Mouse (Mus musculus): ENCODE measurements around the gene Gstm6. TPM values are rescaled to one million over a fixed set of nuclear protein-coding genes. Genes with fewer than 3 reads are reported as not detected.

Gene Gstm6
- polyA plus RNA-seq, 1 experiment from 2014 or later, result 11.7 TPM

DNA sequence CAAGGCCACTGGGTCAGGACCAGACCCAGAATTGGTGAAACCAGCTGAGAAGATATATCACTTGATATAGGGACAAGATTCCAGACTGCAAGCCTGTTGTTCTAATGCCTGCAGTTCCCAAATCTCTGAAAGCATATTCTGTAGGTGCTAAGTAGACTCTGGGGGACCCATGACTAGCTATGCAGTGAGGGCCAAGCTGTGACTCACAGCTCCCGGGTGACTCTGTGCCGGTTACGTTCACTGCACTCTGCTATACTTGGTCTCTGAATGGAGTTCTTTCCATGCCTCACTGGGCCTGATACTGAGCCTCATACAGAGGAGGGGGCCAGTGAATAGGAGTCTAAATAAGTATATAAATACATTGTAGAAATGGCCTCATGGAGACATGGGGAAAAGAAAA lies 15.7 kb downstream of the Gstm6 start:
- 79% methylated on average over 3 of the region's 3 CpGs for WGBS (ENCODE audit: insufficient replicate concordance)
- Histone ChIP-seq H3K4me2 (no peak overlapping the region), H3K27ac (ENCODE audit: low read depth, low read length) (no peak overlapping the region), H3K36me3 (ENCODE audit: control insufficient read depth, insufficient read depth, low read length) (no peaks in the 10 kb centered on the region), H3K9ac (ENCODE audit: low read depth, low read length) (no peak overlapping the region), H3K4me1 (ENCODE audit: control insufficient read depth, insufficient read depth, low read length) (0 out of 2 replicates have a peak, but pooled peaks cover 3% of the 10 kb centered on the region), H3K27me3 (ENCODE audit: control insufficient read depth, insufficient read depth, low read length) (no peaks in the 10 kb centered on the region), H3K4me3 (ENCODE audit: low read depth, low read length) (no peak overlapping the region), H3K9me3 (replicated peaks; ENCODE audit: control insufficient read depth, low read length) (no peaks in the 10 kb centered on the region)
- no peak for ATAC-seq (replicated peaks; ENCODE audit: insufficient number of reproducible peaks, low FRiP score, low TSS enrichment)

DNA sequence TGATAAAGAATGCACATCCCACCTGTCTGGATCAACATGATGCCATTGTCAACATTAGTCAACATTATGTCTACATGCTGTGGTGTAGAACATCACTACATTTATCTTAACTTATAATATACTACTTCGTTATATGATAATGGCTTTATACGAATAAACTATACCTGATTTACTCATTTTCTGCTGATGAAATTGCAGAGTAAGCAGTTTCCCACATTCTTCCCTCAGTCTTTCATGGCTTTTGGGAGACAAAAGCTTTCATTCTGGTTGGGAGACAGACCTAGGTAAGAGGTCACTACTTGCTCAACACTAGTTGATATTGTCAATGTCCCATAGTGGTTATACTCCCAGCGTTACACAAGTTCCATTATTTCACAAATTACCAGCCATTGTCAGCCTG lies 18.2 kb downstream of the Gstm6 start:
- Histone ChIP-seq H3K4me2 (no peak overlapping the region), H3K9ac (ENCODE audit: low read depth, low read length) (no peak overlapping the region), H3K27ac (ENCODE audit: low read depth, low read length) (no peak overlapping the region), H3K9me3 (replicated peaks; ENCODE audit: control insufficient read depth, low read length) (no peaks in the 10 kb centered on the region), H3K36me3 (ENCODE audit: control insufficient read depth, insufficient read depth, low read length) (no peaks in the 10 kb centered on the region), H3K4me3 (ENCODE audit: low read depth, low read length) (no peak overlapping the region), H3K4me1 (ENCODE audit: control insufficient read depth, insufficient read depth, low read length) (no peaks in the 10 kb centered on the region), H3K27me3 (ENCODE audit: control insufficient read depth, insufficient read depth, low read length) (no peaks in the 10 kb centered on the region; the same call in 1 of the 2 replicates)
- ATAC-seq (replicated peaks; ENCODE audit: insufficient number of reproducible peaks, low FRiP score, low TSS enrichment), result no peak
- 80% methylated on average over 3 of the region's 3 CpGs for WGBS (ENCODE audit: insufficient replicate concordance)

DNA sequence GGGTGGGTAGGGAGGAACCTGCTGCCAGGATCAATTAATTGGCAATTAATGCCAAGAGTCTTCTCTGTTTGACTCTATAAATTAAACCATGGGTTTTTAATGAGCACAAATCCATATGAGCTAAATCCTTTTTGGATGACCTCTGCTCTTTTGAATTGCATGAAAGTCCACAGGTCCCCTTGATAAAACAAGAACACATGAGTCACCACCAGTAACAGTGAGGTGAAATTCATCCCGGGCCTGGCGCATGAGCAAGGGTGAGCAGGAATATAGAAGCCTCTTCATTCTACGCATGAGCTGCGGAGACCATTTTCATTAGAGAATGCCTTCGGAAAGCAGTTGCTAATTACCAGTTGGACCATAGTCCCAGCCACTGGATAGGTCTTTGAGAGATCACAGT lies 23.2 kb downstream of the Gstm6 start:
- Histone ChIP-seq H3K4me2 (no peak overlapping the region), H3K27ac (ENCODE audit: low read depth, low read length) (no peak overlapping the region), H3K9ac (ENCODE audit: low read depth, low read length) (no peak overlapping the region), H3K27me3 (ENCODE audit: control insufficient read depth, insufficient read depth, low read length) (no peaks in the 10 kb centered on the region; the same call in 1 of the 2 replicates), H3K36me3 (ENCODE audit: control insufficient read depth, insufficient read depth, low read length) (no peaks in the 10 kb centered on the region), H3K9me3 (replicated peaks; ENCODE audit: control insufficient read depth, low read length) (no peaks in the 10 kb centered on the region), H3K4me1 (ENCODE audit: control insufficient read depth, insufficient read depth, low read length) (no peaks in the 10 kb centered on the region), H3K4me3 (ENCODE audit: low read depth, low read length) (no peak overlapping the region)
- ATAC-seq (replicated peaks; ENCODE audit: insufficient number of reproducible peaks, low FRiP score, low TSS enrichment), result no peak
- WGBS (ENCODE audit: insufficient replicate concordance), result 83% methylated on average over 5 of the region's 5 CpGs

DNA sequence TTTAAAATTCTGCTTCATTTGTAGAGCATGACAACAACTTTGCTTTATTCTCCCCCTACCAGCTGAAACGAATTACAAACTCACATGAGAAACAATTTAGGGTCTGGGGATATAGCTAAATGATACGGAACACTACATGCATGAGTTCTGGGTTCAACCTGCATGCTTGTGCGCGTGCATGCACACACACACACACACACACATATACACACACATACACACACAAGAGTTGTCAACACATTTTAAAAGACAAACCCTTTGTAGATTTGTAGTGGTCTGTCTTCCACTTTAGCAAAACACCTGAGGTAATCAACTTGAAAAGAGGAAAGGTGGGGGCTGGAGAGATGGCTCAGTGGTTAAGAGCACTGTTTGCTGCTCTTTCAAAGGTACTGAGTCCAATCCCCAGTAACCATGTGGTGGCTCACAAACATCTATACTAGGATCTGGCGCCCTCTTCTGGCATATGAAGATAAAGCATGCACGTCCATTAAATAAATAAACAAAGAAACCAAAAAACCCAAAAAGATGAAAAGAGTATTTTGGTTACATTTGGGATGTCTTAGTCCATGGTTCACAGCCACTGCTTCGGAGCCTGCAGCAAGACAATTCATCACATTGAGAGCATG lies 25.7 kb downstream of the Gstm6 start:
- H3K9ac ChIP-seq (ENCODE audit: low read depth, low read length), result no peak overlapping the region
- H3K27me3 ChIP-seq (ENCODE audit: control insufficient read depth, insufficient read depth, low read length), result no peaks in the 10 kb centered on the region; the same call in 1 of the 2 replicates
- WGBS (ENCODE audit: insufficient replicate concordance), result 56% methylated on average over 7 of the region's 7 CpGs
- no peaks in the 10 kb centered on the region for H3K9me3 ChIP-seq (replicated peaks; ENCODE audit: control insufficient read depth, low read length)
- H3K36me3 ChIP-seq (ENCODE audit: control insufficient read depth, insufficient read depth, low read length), result no peaks in the 10 kb centered on the region
- no peak overlapping the region for H3K4me3 ChIP-seq (ENCODE audit: low read depth, low read length)
- no peak overlapping the region for H3K27ac ChIP-seq (ENCODE audit: low read depth, low read length)
- ATAC-seq (replicated peaks; ENCODE audit: insufficient number of reproducible peaks, low FRiP score, low TSS enrichment), result no peak
- H3K4me1 ChIP-seq (ENCODE audit: control insufficient read depth, insufficient read depth, low read length), result no peaks in the 10 kb centered on the region
- H3K4me2 ChIP-seq, result no peak overlapping the region

DNA sequence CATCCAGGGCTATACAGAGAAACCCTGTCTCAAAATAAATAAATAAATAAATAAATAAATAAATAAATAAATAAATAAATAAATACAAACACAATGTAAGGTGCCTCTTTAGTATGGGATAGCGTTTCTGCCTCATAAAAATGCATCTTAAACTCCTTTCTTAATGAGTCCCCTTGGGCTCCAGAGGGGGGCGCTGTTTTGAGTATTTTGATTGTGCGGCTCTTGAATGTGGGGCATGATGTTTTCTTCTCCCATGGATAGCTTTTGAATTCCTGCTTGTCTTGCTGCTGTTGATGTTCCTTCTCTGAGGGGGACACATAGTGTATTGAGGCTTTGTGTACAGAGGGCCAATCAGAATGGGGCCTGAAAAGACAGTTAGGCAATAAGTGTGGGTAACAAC lies 26.5 kb downstream of the Gstm6 start:
- no peaks in the 10 kb centered on the region for H3K4me1 ChIP-seq (ENCODE audit: control insufficient read depth, insufficient read depth, low read length)
- 77% methylated on average over 3 of the region's 3 CpGs for WGBS (ENCODE audit: insufficient replicate concordance)
- no peaks in the 10 kb centered on the region for H3K36me3 ChIP-seq (ENCODE audit: control insufficient read depth, insufficient read depth, low read length)
- no peak overlapping the region for H3K4me2 ChIP-seq
- H3K27me3 ChIP-seq (ENCODE audit: control insufficient read depth, insufficient read depth, low read length), result no peaks in the 10 kb centered on the region; the same call in 1 of the 2 replicates
- H3K27ac ChIP-seq (ENCODE audit: low read depth, low read length), result no peak overlapping the region
- H3K9ac ChIP-seq (ENCODE audit: low read depth, low read length), result no peak overlapping the region
- ATAC-seq (replicated peaks; ENCODE audit: insufficient number of reproducible peaks, low FRiP score, low TSS enrichment), result no peak
- H3K9me3 ChIP-seq (replicated peaks; ENCODE audit: control insufficient read depth, low read length), result no peaks in the 10 kb centered on the region
- H3K4me3 ChIP-seq (ENCODE audit: low read depth, low read length), result no peak overlapping the region

DNA sequence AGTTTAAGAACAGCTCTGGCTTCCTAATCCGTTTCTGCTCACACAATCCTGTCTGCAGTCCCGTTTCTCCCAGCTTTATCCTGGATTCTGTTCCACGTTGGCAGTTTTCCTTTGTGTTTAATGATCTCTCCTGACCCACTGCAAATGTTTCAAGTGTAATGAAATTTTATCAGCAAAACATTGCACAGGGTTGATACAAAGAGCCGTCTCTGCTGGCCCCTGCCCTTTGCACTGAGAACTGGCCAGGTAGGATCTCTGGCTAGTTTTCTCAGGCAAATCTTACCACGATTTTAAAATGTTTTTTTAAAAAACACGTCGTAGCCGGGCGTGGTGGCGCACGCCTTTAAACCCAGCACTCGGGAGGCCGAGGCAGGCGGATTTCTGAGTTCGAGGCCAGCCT lies 26.9 kb downstream of the Gstm6 start:
- H3K4me3 ChIP-seq (ENCODE audit: low read depth, low read length), result no peak overlapping the region
- H3K9ac ChIP-seq (ENCODE audit: low read depth, low read length), result no peak overlapping the region
- H3K27ac ChIP-seq (ENCODE audit: low read depth, low read length), result no peak overlapping the region
- no peak for ATAC-seq (replicated peaks; ENCODE audit: insufficient number of reproducible peaks, low FRiP score, low TSS enrichment)
- H3K4me2 ChIP-seq, result no peak overlapping the region
- WGBS (ENCODE audit: insufficient replicate concordance), result 78% methylated on average over 15 of the region's 15 CpGs
- no peaks in the 10 kb centered on the region; the same call in 1 of the 2 replicates for H3K27me3 ChIP-seq (ENCODE audit: control insufficient read depth, insufficient read depth, low read length)
- no peaks in the 10 kb centered on the region for H3K36me3 ChIP-seq (ENCODE audit: control insufficient read depth, insufficient read depth, low read length)
- no peaks in the 10 kb centered on the region for H3K9me3 ChIP-seq (replicated peaks; ENCODE audit: control insufficient read depth, low read length)
- no peaks in the 10 kb centered on the region for H3K4me1 ChIP-seq (ENCODE audit: control insufficient read depth, insufficient read depth, low read length)

DNA sequence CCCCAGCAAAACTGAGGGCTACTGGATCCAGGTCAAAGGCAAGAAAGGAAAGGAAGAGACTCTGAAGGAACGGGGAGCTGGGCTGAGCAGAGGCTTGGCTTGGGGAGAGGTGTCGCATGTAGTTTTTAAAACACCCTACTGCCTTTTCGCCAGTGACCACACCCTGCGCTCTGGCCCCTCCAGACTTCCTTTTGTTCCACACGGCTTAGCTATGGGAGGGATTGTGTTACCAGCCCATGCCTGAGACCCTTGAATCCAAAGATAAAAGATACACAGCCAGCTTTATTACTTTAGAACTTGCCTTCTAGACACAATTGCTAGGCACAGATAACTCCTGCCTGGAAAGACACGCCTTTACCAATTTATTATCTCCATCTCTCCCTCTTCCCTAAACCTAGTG lies 37.6 kb downstream of the Gstm6 start:
- no peaks in the 10 kb centered on the region for H3K36me3 ChIP-seq (ENCODE audit: control insufficient read depth, insufficient read depth, low read length)
- WGBS (ENCODE audit: insufficient replicate concordance), result 57% methylated on average over 6 of the region's 6 CpGs
- no peaks in the 10 kb centered on the region for H3K9me3 ChIP-seq (replicated peaks; ENCODE audit: control insufficient read depth, low read length)
- H3K27ac ChIP-seq (ENCODE audit: low read depth, low read length), result no peak overlapping the region
- no peak overlapping the region for H3K4me3 ChIP-seq (ENCODE audit: low read depth, low read length)
- no peak overlapping the region for H3K9ac ChIP-seq (ENCODE audit: low read depth, low read length)
- H3K27me3 ChIP-seq (ENCODE audit: control insufficient read depth, insufficient read depth, low read length), result no peaks in the 10 kb centered on the region
- ATAC-seq (replicated peaks; ENCODE audit: insufficient number of reproducible peaks, low FRiP score, low TSS enrichment), result no peak
- no peak overlapping the region for H3K4me2 ChIP-seq
- H3K4me1 ChIP-seq (ENCODE audit: control insufficient read depth, insufficient read depth, low read length), result peaks cover 5% of the 10 kb centered on the region; the same call in 1 of the 2 replicates

DNA sequence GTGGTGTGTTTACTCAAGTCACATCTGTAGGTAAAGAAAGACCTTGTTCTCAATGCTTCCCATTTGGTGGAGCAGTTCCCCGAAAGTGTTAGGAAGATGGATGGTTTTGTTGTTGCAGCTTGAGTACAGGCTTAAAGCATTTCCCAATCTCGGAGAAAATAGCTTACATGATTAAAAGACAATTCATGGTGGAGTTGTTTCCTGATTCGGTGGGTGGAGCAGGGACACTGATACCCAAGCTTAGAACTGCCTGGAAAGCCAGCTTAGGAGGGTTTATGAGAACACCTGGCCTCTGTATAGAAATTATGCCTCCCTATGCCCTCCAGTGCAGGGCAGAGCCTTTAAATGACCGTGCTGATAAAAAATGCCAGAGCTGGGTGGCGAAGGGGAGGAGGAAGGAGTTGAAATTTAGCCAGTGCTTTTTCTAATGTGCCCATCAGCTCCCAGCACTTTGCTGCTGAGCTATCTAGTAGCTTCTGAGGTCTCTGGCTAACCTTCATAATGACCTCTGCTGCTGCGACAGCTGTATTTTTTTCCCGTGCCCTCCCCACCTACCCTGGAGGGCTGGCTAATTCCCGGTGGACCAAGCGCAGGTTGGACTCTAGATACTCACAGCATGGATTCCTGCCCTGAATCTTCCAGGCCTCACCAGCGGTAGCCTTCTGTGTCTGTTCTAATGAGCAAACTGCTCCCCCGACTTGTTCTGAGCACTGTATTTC lies 42.4 kb downstream of the Gstm6 start:
- Histone ChIP-seq H3K4me3 (ENCODE audit: low read depth, low read length) (no peak overlapping the region), H3K4me1 (ENCODE audit: control insufficient read depth, insufficient read depth, low read length) (peaks cover 9% of the 10 kb centered on the region; the same call in 1 of the 2 replicates), H3K27me3 (ENCODE audit: control insufficient read depth, insufficient read depth, low read length) (no peaks in the 10 kb centered on the region), H3K4me2 (no peak overlapping the region), H3K9me3 (replicated peaks; ENCODE audit: control insufficient read depth, low read length) (no peaks in the 10 kb centered on the region), H3K9ac (ENCODE audit: low read depth, low read length) (no peak overlapping the region), H3K27ac (ENCODE audit: low read depth, low read length) (no peak overlapping the region), H3K36me3 (ENCODE audit: control insufficient read depth, insufficient read depth, low read length) (no peaks in the 10 kb centered on the region)
- 59% methylated on average over 11 of the region's 11 CpGs for WGBS (ENCODE audit: insufficient replicate concordance)
- ATAC-seq (replicated peaks; ENCODE audit: insufficient number of reproducible peaks, low FRiP score, low TSS enrichment), result no peak

DNA sequence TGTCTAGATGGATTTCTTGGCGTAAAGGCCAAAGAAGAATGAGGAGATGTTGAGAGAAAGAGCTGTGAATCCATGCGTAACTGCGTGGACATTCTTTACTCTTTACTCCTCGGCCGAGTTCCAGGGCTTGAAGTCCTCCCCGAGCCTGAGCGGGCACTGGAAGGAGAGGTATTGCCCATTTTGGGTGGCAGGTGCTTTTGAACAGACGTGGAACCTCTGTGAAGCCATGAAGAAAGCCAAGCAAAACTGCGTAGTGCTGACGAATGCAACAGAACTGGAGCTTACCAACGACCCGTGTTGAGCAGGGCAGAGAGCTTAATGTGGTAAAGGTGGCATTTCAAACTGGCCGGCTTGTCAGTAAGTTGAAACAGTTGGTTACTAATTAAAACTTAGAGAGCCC lies 44.9 kb downstream of the Gstm6 start:
- H3K27ac ChIP-seq (ENCODE audit: low read depth, low read length), result no peak overlapping the region
- H3K9ac ChIP-seq (ENCODE audit: low read depth, low read length), result no peak overlapping the region
- ATAC-seq (replicated peaks; ENCODE audit: insufficient number of reproducible peaks, low FRiP score, low TSS enrichment), result no peak
- WGBS (ENCODE audit: insufficient replicate concordance), result 88% methylated on average over 13 of the region's 13 CpGs
- peaks cover 11% of the 10 kb centered on the region; the same call in 1 of the 2 replicates for H3K4me1 ChIP-seq (ENCODE audit: control insufficient read depth, insufficient read depth, low read length)
- no peaks in the 10 kb centered on the region for H3K9me3 ChIP-seq (replicated peaks; ENCODE audit: control insufficient read depth, low read length)
- no peak overlapping the region for H3K4me3 ChIP-seq (ENCODE audit: low read depth, low read length)
- no peaks in the 10 kb centered on the region for H3K36me3 ChIP-seq (ENCODE audit: control insufficient read depth, insufficient read depth, low read length)
- H3K4me2 ChIP-seq, result no peak overlapping the region
- no peaks in the 10 kb centered on the region for H3K27me3 ChIP-seq (ENCODE audit: control insufficient read depth, insufficient read depth, low read length)

Data from heart, embryonic 11.5 days (tissue).